Mouse (Mus musculus) bone marrow, adult 2 months (tissue): ENCODE data around the gene Spata31d1d.

ENCODE experiments used
- CTCF ChIP-seq: fragments of 200-500 bp; IDR thresholded peaks from 2 replicates; pipeline ENCODE4 v1.5.1; 2011; ENCODE audit warnings: low read length, control low read depth; ENCODE audit not compliant: control insufficient read depth, insufficient read depth
- POLR2A ChIP-seq: fragments of 200-500 bp; IDR thresholded peaks from 2 replicates; pipeline ENCODE4 v1.6.1; 2011; ENCODE audit warnings: low read depth, mild to moderate bottlenecking, control low read depth, low read length, borderline replicate concordance; ENCODE audit not compliant: control insufficient read depth

GRCm38 (mm10) chr13:59746164-59746563, 14.6 kb upstream of the Spata31d1d start:
- TF ChIP-seq POLR2A: no peak
- TF ChIP-seq CTCF: no peak
